Mouse (Mus musculus) layer of hippocampus, adult 9-11 months (tissue): ENCODE data around the gene Cds2.
A peak's percentile ranks its signal among the peaks of the same experiment; 100 is the strongest.
"Not testable (repeated sequence)": the region's sequence is repeated elsewhere in the genome, so short reads cannot be mapped to it uniquely, and the experiment has no call there.

Source experiments
- DNase-seq: peaks from one replicate; pipeline ENCODE4 v3.0.0; 2022

The Cds2 gene

DNA sequence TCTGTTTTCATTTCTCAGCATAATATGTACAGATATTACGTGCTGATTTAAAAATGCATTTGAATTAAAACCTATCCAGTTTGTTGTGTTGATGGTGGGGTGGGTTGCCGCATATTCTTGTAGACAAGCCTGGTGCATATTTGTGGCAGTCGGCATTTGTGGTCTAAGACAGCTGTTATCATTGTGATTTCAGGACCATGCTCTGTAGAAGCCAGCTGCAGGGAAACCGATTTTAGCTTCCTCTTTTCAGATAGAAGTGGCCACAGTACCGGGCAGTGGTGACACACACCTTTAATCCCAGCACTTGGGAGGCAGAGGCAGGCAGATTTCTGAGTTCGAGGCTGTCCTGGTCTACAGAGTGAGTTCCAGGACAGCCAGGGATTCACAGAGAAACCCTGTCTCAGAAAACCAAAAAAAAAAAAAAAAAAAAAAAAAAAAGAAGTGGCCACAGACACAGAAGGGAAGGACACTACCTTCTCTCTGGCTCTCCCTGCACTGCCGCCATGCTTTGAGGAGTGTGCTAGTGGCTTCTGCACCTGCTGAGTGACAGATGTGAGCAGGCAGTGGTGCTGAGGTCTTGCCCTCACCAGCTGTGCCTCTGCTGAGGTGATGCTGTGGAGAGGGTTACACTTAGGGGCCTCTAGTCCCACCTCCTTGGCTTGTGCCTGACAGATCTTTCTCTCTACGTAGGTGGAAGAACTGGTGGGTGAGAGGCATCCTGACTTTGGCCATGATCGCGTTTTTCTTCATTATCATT is 30.9 kb downstream of the Cds2 start:
- no peak for DNase-seq

DNA sequence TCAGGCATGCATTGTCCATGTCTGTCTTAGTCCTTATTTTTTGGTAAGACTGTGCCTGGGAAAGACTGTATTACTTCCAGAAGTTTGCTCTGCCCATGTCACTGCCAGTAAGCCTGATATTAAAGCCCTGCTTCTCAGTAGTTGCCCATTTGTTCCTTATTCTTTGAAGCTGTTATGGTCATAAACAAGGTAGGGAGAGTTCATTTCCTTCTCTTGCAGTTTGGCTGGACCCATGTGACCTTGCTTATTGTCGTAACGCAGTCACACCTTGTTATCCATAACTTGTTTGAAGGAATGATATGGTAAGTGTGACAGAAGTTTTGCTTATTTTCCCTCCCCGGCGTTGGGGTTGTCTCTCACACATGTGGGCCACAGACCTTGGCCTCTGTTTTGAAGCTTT is 35.3 kb downstream of the Cds2 start:
- no peak for DNase-seq

DNA sequence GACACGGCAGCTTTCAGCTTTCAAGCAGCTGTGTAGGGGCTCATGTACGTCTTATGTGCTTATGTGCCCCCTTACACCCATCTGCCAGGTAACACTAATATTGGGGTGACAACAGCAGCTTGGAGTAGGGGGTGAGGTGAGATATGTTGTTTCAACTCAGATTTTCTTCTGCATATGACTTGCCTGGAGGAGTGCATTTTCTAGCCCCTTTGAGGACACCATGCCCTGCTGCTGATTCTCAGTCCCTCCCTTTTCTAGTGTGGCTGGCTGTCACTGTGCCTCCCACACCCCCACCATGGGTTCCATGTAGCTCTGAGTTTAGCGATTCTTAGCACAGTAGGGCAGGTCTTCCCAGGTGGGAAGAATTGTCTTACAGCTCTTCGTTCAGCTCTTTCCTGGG is 38.5 kb downstream of the Cds2 start:
- DNase-seq: no peak

DNA sequence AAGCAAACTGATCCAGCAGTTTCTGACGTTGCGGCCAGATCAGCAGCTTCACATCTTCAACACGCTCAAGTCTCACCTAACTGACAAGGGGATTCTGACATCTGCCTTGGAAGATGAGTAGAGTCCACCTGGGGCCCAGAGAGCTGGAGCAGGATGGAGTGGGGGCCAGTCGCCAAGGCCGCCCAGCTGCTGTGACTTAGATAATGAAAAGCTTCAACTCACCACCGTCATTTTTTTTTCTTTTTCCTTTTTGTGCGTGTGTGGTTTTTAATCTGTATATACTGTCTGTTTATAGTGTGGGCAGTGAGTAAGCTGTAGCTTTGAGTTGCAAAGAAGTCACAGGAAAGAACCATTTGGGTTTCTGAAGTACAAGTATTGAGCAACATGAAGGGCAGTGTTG is 42.2 kb downstream of the Cds2 start:
- DNase-seq: no peak

DNA sequence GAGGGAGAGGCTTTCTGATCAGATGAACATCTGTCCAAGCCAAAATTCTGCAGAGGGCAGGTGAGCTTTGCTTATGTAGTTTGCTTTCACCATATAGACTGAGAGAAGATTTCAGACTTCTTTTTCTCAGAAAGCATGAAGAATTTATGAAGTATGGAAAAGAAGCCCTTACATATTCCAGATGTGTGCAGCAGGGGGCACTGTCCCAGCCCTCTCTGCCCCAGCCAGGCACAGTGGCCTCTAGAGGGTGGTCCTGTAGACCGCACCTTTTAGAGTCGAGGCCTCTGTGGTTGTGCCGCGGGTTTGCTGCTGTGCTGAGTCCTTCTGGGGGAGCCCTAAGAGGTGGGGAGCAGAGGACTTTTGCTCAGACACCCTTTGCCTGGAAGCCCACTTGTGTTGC is 43.0 kb downstream of the Cds2 start:
- DNase-seq: no peak

DNA sequence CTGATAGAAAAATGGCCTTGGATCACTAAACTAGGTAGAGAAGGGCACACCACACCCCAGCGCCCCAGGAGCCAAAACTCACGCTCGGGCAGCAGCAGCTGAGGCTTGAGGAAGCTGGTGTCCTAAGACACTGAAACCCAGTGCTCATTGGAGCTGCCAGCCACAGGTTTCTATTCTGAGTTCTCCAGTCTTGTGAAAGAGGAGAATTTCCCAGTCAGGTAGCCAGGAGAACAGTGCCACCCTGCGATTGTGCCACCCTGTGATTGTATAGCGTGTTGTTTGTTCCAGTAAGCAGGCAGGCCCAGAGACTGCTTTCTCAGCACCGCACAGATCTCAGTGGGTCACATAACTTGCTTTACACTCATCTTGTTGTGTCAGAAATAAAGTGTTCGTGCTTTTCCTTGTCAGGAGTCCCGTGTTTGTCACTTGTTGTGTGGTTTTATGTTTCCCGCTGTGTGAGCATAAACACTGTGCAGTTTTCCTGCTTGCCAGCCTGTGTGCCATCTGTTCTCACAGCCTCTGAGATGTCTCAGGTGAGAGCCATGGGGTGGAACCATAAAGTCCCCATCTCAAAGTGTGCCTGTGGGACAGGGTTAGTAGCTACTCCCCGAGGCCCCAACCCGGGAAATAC is 44.4 kb downstream of the Cds2 start:
- no peak for DNase-seq

DNA sequence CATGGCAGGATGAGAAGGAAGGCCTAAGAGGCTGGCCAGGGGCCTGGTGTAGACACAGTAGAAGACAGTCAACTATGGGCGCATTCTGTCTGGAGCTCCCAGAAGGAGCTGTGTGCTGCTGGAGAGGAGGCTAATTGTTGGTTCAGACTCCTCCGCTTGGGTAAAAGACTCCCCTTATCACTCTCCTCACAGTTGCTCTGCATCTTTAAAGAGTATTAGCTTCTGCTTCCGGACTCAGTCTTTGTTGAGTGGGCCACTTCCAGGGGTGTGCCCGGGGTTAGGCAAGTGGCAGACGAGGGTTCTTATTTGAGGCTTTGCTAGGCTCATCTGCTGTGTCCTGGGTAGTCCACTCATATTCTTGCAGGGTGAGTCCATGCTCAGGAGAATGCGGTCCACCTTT is 45.9 kb downstream of the Cds2 start:
- DNase-seq: no peak

DNA sequence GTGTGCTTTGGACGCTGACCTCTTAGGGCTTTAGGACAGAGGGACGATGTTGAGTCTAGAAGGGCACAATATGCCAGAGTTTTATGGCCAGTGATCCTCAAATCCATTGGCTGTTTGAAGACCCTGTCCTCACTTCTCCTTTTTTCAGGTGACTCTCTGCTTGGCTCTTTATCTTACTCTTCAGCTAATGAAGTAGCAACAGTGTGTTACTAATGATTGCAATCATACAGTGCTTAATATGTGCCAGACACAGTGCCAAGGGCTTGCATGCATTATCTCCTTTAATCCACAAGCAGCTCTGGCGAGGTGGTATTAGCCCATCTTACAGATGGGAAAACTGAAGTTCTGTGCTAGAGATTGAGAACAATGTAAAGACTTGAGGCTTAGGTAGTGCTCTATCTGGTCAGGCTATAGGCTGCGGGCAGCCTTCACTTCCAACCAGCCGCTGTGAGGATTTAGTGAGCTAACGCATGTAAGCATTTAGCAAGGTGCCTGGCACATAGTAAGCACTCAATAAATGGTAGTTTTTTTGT is 46.5 kb downstream of the Cds2 start:
- DNase-seq: no peak

DNA sequence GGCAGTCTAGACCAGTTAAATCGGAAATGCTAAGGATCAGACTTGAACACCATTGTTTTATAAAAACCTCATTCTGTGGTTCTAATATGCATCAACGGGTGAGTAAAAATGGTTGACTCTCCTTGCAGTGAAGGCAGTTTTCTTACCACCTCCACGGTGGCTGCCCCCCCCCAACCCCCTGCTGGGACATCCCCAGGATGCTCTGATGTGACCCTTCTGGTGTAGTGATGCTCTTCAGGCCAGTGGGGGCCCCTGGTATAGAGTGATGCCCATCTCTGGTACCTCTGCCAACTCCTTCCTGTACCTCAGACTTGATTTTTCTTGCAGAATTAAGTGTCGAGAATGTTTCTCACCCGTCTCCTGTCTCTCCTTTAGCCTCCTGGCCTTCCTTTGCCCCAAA is 49.7 kb downstream of the Cds2 start:
- DNase-seq: no peak

DNA sequence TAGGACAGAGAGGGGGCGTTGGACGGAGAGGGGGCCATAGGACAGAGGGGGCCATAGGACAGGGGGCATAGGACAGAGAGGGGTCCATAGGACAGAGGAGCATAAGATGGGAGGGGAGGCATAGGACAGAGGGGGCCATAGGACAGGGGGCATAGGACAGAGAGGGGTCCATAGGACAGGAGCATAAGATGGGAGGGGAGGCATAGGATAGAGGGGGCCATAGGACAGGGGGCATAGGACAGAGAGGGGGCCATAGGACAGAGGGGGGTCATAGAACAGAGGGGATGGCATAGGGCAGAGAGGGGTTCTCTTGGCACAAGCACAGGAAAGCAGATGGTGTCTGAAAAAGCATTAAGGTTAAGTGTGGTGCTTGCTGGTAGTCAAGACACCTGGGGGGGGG is 50.6 kb downstream of the Cds2 start:
- DNase-seq: no peak

DNA sequence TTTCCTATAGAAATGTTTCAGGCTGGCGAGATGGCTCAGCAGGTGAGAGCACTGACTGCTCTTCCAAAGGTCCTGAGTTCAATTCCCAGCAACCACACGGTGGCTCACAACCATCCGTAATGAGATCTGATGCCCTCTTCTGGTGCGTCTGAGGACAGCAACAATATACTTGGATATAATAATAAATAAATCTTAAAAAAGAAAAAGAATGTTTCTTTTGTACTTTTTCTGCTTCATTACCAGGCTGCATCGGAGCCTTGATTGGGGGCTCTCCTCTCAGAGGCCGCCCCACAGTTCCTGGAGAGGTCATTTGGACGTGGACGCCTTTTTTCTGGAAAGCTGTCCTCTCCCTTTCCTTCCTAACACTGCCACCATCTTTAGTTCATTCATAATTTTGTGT is 51.1 kb downstream of the Cds2 start:
- DNase-seq: not testable (repeated sequence)

DNA sequence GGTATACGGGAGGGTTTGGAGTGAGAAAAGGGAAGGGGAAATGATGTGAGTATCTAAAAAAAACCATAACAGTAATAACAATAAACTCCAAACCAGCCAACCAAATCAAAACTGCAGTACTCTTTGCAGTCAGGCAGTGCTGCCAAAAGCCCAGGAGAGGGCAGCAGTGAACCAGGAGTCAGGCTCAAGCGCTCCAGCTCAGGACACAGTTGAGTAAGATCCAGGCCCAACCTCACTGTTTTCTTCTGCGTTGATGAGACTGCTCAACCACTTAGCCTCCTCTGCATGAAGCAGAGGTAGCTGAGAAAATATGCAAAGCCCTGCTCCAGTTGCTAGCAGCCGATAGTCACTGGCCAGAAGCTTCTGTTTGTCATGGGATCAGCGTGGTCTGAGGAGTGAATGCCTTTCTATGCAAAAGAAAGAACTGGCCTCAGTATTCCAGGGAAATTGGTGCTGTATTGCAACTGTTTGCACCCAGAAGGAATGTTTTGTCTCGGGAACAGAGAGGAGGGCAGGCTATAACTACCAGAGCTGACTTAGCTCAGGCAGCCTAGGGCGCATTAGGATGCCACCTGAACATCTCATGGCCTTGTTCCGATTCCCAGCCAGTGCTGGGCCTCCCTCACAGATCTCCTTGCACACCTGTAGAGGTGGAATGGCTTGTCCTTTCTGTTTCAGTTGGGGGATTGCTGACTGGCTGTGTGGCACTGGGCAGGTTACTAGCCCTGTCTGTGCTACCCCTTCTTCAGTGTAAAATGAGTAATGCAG is 53.3 kb downstream of the Cds2 start:
- peak; percentile 56 for DNase-seq

DNA sequence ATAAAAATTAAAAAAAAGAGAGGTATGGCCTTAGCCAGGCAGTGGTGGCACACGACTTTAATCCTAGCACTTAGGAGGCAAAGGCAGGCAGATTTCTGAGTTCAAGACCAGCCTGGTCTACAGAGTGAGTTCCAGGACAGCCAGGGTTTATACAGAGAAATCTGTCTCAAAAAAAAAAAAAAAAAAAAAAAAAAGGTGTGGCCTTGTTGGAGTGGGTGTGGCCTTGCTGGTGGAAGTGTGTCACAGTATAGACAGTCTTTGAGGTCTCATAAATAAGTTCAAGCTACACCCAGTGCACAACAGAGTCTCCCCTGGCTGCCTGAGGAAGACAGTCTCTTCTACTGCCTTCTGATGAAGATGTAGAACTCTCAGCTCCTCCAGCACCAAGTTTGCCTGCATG is 54.2 kb downstream of the Cds2 start:
- DNase-seq: no peak

DNA sequence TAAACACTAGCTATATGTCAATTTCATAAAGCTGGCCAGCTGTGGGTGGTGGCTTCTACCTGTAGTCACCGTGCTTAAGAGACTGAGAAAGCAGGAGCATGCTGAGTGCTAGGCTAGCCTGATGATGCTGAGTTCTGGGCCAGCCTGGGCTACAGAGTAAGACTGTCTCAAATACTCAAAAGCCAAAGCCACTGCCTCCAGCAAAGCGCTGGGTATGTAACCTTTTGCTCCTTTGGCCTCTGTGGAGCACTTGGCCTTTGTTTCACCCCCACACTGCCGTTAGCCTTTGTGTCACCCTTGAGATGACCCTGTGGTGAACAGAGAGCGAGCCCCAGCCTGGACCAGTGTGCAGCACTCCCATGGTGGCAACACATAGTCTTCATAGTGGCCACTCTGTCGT is 57.6 kb downstream of the Cds2 start:
- DNase-seq: no peak

DNA sequence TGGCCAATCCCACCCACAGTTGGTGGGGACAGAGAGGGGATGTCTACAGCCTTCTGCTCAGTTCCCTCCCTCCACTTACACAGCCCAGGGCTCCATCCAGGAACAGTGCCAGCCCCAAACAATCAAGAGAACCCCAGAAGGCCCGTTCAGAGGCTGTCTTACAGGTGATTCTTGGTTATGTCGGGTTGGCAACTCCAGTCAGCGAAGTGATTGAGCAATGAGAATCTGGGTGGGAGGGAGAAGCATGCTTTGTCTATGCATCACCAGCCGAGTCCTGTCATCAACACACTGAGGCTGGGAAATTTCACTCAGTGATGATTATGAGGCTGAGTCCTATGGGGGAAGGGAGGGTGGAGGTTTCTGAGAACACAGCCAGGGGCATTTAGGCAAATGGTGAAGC is 60.6 kb downstream of the Cds2 start:
- no peak for DNase-seq

DNA sequence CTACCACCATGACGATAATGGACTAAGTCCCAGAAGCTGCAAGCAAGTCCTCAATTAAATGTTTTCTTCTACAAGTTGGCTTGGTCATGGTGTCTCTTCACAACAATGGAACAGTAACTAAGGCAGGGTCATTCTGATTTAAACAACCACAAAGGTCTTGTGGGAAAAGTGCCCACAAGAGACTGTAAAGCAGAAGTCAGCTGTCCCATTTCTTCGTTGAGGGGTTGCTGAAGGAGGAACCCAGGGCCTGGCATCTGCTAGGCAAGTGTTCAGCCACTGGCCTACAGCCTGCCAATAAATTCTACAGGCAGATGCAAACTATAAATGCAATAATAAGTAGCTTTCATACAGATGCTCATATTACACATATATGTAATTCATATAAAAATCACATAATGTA is 74.3 kb downstream of the Cds2 start:
- no peak for DNase-seq

DNA sequence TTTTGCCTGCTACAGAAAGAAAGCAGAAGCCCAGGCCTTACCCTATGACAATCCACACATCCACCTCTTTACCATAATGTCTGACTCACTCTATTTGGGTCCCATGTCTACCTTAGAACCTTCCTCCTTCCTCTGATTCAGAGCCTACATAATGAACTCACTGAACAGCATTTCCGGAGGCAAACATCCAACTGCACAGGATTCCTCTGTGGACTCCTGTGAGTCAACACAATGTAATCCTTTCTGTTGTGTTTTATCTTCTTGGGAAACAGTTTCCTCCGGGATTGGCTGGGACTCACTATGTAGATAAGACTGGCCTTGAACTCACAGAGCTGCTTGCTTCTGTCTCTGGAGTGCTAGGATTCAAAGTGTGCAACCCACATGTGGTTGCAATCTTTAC is 77.4 kb downstream of the Cds2 start:
- no peak for DNase-seq

DNA sequence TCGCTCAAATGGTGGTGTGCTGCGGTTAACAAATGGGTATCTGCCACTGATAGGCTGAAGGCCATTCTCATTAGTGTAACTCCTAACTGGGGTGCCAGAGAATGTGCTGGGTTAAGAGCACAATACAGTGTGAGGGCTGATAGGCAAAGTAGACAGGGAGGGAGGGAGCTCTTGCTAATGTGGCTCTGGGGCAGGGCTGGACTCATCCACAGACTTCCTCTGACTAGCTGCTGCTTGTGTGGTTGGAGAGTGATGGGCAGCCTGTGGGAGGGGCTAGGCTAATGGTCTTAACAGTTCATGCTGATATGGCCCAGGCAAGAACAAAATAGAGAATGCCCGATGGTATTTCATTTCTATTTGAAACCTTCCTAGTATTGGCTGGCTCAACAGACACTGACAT is 78.3 kb downstream of the Cds2 start:
- no peak for DNase-seq

DNA sequence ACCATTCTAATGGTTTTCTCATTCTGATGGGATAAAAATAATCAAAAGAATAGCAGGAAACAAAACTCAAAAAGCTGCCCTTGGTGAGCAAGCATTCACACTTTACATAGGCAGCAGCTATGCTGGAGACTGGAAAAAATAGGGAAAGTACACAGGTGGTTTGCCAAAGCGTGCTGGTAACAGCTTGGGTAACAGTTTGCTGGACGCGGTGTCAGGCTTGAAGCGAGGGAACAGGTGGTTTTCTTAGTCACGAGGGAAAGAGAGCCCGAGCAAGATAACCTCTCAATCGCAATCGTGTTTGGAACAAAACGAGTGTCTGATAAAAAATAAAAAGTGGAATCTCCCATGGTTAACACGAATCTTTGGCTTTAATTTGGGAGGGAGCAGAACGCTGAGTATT is 80.9 kb downstream of the Cds2 start:
- DNase-seq: peak; percentile 39
